Mouse (Mus musculus): ENCODE measurements around the gene 4930524B15Rik.

GRCm38 (mm10) chr11:32001181-32001910, 36.0 kb downstream of the 4930524B15Rik start:
- TF ChIP-seq POLR2A (IDR thresholded peaks at IDR 0.05; ENCODE audit: low read depth, low read length) (no peak), CTCF (conservative IDR thresholded peaks at IDR 0.05; ENCODE audit: insufficient read depth, insufficient read length, low read depth, low read length) (no peak)
